Comparison of ENCODE assay signal across 8 mouse cellular contexts in the genomic region with DNA sequence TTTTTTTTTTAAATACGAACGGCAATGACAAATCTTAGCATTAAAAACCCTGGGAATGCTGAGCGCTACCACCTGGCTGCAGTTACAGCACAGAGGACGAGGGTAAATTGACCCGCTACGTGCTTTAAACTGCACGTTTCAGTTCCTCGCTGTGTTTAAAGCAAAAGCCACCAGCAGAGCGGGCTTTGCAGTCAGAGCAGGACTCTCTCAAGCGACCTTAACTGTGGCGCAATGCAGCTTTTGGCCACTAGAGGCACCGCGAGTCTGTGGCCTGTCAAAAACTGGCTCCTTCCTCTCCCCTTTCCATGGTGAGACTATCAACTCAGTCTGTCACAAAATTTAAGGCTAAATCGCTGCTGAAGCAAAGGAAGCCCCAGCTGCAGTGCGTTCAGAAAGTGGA. TPM values are rescaled to one million over a fixed set of nuclear protein-coding genes. Genes with fewer than 3 reads are reported as not detected.
DNase-seq lines count a peak whose midpoint lies in the region; ATAC-seq lines count a peak whose summit lies in the region.

No protein-coding gene starts in this region.

- H3K9me3 ChIP-seq in intestine, embryonic 14.5 days (ENCODE audit: control insufficient read depth, low read length): 0 out of 2 replicates have a peak, but pooled peaks cover 4% of the 10 kb centered on the region

- peak; percentile 92 for DNase-seq in adrenal gland, postnatal 25 days
- peak; percentile 93 for DNase-seq in embryo, embryonic 11 days
- peak; percentile 93 to 98 for DNase-seq in gastrocnemius, postnatal 36 days
- peak; percentile 99 for DNase-seq in intestine, embryonic 14.5 days (ENCODE audit: low spot score)
- DNase-seq in left cerebral cortex, adult 9 months (ENCODE audit: low spot score in 2 of 2): peak; percentile 52 to 97
- DNase-seq in right cerebral cortex, postnatal 25 days: peak; percentile 90
- DNase-seq in yolk sac, embryonic 10.5 days (ENCODE audit: low spot score): peak; percentile 87

- peak overlapping the region; percentile 60 for H3K4me2 ChIP-seq in intestine, embryonic 14.5 days (ENCODE audit: low read length)

- H3K9ac ChIP-seq in intestine, embryonic 14.5 days (ENCODE audit: low read length): peak overlapping the region; percentile 47

- under 1% methylated on average over 15 of the region's 15 CpGs for WGBS in intestine, embryonic 14.5 days

- intact Hi-C loops in gastrocnemius, postnatal 36 days (cut with DNase I): loop anchor here (5.0 kb wide), 3 partner anchors 289 to 321 kb away; no protein-coding TSS in a partner anchor

- no peaks in the 10 kb centered on the region for H3K36me3 ChIP-seq in intestine, embryonic 14.5 days (ENCODE audit: control insufficient read depth, insufficient read depth, low read length)

- peak overlapping the region; percentile 79 for H3K4me3 ChIP-seq in intestine, embryonic 14.5 days (ENCODE audit: low read depth, low read length)

- peaks cover 5% of the 10 kb centered on the region; the same call in 1 of the 2 replicates for H3K4me1 ChIP-seq in intestine, embryonic 14.5 days (replicated peaks; ENCODE audit: control insufficient read depth, insufficient read depth, low read length)

- no peaks in the 10 kb centered on the region for H3K27me3 ChIP-seq in intestine, embryonic 14.5 days (replicated peaks; ENCODE audit: control insufficient read depth, insufficient read depth, low read length)

- no peak for ATAC-seq in intestine, embryonic 14.5 days (replicated peaks; ENCODE audit: low FRiP score, low TSS enrichment, low read depth)
- ATAC-seq in megakaryocyte, adult 5-6 weeks (ENCODE audit: poor library complexity, severe bottlenecking): peak; percentile 43; the same call in 1 of the 2 replicates

- peak overlapping the region; percentile 99 for H3K27ac ChIP-seq in intestine, embryonic 14.5 days (ENCODE audit: low read depth)

RNA-seq across cellular contexts. Expression of gene Gas1, which starts 1.3 kb away (rescaled TPM):
- 62.0 and 84.9 TPM in 2 replicates for total RNA-seq in adrenal gland, postnatal 25 days (2021)
- 10 to 100 TPM; 14.6 to 17.4 TPM for total RNA-seq in gastrocnemius, postnatal 36 days (2021)
- polyA plus RNA-seq in intestine, embryonic 14.5 days (2014; fragmentation: Nextera tagmentation; extraction: Ambion mirVana): 116 and 120 TPM in 2 replicates
- total RNA-seq in megakaryocyte, adult 5-6 weeks (2015): 0.27 TPM in 1 of 2 replicates, not detected in the other
- not detected in 2 replicates for total RNA-seq in megakaryocyte, adult 5-6 weeks (2017)

Comparison
In these comparisons a context has a peak if more than half of its experiments do, and no peak if none do; other contexts are left out.
1. RNA of gene Gas1, which starts 1.3 kb away (total RNA-seq): 62.0 to 84.9 TPM in adrenal gland, postnatal 25 days and 14.6 to 17.4 TPM in gastrocnemius, postnatal 36 days; 0.27 TPM in megakaryocyte, adult 5-6 weeks; every median in the first group is over 10 times any median in the second.
2. Peak in every context shown above with its lines, with median percentiles within 50 percentile points of each other: DNase-seq.